Mouse (Mus musculus) kidney, embryonic 15.5 days (tissue): Measurements from ENCODE around the gene Cx3cl1. TPM values are rescaled to one million over a fixed set of nuclear protein-coding genes. Genes with fewer than 3 reads are reported as not detected.
A peak's percentile ranks its signal among the peaks of the same experiment; 100 is the strongest.

Experiments
- ATAC-seq: fragments of 200-750 bp; cut with Nextera tagmentation; replicated peaks from 2 replicates; pipeline ENCODE4 v1.8.0; 2017; ENCODE audit warnings: moderate TSS enrichment; ENCODE audit not compliant: low FRiP score
- H3K27ac ChIP-seq: fragments of 300-500 bp; sonication (generic); 2 replicates; pipeline ENCODE4 v1.5.1; 2015; ENCODE audit warnings: mild to moderate bottlenecking, inconsistent platforms
- H3K27me3 ChIP-seq: fragments of 300-500 bp; sonication (generic); 2 replicates; pipeline ENCODE4 v1.6.1; 2015; ENCODE audit warnings: inconsistent platforms
- H3K36me3 ChIP-seq: fragments of 300-500 bp; sonication (generic); 2 replicates; pipeline ENCODE4 v1.6.1; 2015; ENCODE audit warnings: inconsistent platforms
- H3K4me1 ChIP-seq: fragments of 300-500 bp; sonication (generic); 2 replicates; pipeline ENCODE4 v1.6.1; 2015; ENCODE audit warnings: inconsistent platforms
- H3K4me2 ChIP-seq: fragments of 300-500 bp; sonication (generic); 2 replicates; pipeline ENCODE4 v1.6.1; 2015; ENCODE audit warnings: moderate library complexity, mild to moderate bottlenecking, inconsistent platforms
- H3K4me3 ChIP-seq: fragments of 300-500 bp; sonication (generic); replicated peaks from 2 replicates; pipeline ENCODE4 v1.5.1; 2015; ENCODE audit warnings: mild to moderate bottlenecking, inconsistent platforms
- H3K9ac ChIP-seq: fragments of 300-500 bp; sonication (generic); 2 replicates; pipeline ENCODE4 v1.6.1; 2015; ENCODE audit warnings: mild to moderate bottlenecking, inconsistent platforms
- H3K9me3 ChIP-seq: fragments of 300-500 bp; sonication (generic); replicated peaks from 2 replicates; pipeline ENCODE4 v1.6.1; 2016; ENCODE audit warnings: inconsistent platforms
- WGBS: fragments of 180-500 bp; shearing (Covaris S2); methylation state at CpG from one replicate; pipeline ENCODE4 v1.1.7; 2015; ENCODE audit warnings: mixed read lengths; 5-methylcytosine and 5-hydroxymethylcytosine counted together
- polyA plus RNA-seq: library from polyadenylated mRNA; unstranded; fragments of >200 nt; fragmentation: Nextera tagmentation; extraction: Ambion mirVana; gene quantifications from 2 replicates; pipeline ENCODE4 v1.2.1, GENCODE M21; 2015

Gene Cx3cl1
- polyA plus RNA-seq, 1 experiment from 2014 or later = 9.6 TPM

DNA sequence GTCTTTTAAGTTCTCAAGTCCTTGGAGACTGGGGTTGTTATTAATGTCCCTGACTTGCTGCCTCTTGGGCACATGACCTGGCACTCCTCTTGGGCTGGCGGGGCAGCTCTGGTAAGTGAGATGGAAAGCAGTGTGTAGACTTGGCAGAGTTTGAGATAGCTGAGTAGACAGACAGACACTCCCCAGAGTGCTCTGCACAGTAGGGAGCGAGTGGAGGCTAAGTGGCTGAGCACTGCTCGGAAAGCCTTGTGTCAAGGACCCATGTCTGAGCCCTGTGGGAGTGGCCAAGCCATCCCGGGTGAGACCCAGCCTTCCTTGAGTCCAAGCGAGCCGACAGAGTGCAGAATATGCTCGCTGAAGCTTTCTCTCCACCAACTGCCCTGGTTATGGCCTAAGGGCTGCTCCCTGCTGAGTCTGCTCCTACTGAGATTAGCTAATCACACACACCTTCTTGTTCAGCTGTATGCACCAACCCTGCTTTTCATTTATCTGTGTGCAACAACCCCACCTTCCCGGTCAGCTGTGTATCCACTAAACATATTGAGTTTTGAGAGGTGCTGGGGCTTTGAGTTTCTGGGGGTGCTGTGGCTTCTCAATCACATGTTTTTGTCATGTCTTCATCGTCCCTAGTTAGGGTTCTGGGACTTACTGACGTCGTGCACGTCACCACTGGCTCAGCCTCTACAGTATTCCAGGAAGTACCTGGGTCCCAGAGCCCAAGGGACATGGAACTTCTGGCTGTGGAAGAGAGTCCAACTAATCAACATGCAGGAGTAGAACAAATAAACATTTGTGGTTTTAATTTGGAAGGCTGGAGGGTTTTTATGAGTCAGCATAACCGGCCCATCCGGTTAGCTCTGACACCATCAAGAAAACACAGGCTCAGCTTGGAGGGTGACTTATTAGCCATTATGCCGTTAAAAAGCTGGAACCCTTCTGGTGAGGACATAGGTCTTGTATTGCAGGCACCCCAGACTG lies 16.0 kb downstream of the Cx3cl1 start:
- ATAC-seq = peak; percentile 83
- H3K9ac ChIP-seq = no peak overlapping the region
- no peak overlapping the region for H3K4me3 ChIP-seq
- H3K4me2 ChIP-seq = no peak overlapping the region
- H3K27ac ChIP-seq = peak overlapping the region; percentile 75
- H3K36me3 ChIP-seq = no peaks in the 10 kb centered on the region
- H3K4me1 ChIP-seq = peaks cover 10% of the 10 kb centered on the region
- no peaks in the 10 kb centered on the region for H3K9me3 ChIP-seq
- WGBS = 59% methylated on average over 15 of the region's 15 CpGs
- H3K27me3 ChIP-seq = no peaks in the 10 kb centered on the region

DNA sequence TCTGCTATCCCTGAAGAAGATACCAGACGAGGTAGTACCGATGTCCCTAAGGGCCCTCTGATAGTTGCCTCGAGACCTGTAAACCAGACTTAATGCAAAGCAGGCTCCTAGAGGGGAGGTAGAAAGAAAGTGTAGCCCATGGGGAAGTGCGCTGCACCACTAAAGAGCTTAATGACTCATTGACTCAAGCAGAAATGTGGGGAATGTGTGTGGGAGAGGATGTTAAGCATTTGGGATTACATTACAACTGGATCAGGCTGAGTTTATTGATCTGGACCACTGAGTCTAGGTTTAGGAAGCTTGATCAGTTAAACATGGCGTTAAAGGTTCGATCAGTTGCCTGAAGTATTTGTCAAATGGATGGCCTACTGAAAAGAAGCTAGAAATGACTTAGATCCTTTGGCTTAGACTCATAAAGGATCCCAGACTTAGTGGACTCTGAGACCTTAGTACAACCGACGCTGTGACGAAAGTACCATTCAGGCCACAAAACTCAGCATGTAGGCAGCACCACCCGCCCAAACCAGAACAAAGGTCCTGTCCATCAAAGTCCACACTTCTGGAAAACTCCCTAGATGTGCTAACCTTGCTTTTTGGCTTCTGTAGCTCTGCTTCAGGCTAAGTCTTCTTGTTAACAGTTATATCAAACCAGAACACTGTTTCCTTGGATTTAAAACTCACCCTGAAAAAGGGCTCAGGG lies 17.6 kb downstream of the Cx3cl1 start:
- Histone ChIP-seq H3K27me3 (no peaks in the 10 kb centered on the region), H3K9me3 (no peaks in the 10 kb centered on the region)
- 71% methylated on average over 10 of the region's 10 CpGs for WGBS

DNA sequence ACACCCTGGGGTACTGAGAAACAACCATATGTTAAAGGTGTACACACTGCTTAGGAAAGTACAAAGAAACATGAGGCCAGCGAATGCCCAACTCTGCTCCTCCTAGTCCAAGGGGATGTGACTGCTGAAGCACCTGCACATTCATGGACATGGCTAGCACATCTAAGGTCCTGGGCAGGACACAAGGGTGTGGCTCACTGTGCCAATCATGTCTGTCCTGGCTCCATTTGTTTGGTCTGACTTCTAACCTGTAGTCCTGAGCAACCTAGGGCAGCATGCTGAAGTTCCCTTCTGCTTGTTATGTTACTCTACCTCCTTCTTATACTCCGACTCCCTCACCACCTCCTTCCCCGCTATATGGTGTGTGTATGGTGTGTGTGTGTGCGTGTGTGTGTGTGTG lies 22.6 kb downstream of the Cx3cl1 start:
- no peak overlapping the region for H3K4me3 ChIP-seq
- WGBS = 84% methylated on average over 4 of the region's 4 CpGs

More for the DNA sequence above, 17.6 kb downstream of the Cx3cl1 start:
- Histone ChIP-seq H3K9ac (no peak overlapping the region), H3K4me3 (no peak overlapping the region), H3K4me1 (peaks cover 10% of the 10 kb centered on the region), H3K27ac (no peak overlapping the region), H3K4me2 (no peak overlapping the region), H3K36me3 (no peaks in the 10 kb centered on the region)
- no peak for ATAC-seq

DNA sequence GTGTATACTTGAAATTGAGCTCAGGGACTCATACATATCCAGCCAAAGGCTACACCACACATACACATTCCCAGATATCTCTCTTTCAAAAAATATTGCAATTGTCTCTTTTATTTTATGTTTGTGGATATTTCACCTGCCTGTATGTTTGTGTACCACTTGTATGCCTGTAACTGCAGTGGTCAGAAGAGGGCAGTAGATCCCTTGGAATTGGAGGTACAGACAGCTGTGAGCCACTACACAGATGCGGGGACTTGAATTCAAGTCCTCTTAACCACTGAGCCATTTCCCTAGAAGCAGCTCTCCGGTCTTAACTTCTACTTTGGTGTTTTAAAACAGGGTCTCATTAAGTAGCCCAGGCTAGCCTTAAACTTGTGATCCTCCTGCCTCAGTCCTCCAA lies 23.0 kb downstream of the Cx3cl1 start:
- WGBS = 93% methylated on average over 2 of the region's 2 CpGs
- ATAC-seq = no peak

More for the DNA sequence above, 22.6 kb downstream of the Cx3cl1 start:
- H3K27ac ChIP-seq = no peak overlapping the region
- H3K9me3 ChIP-seq = no peaks in the 10 kb centered on the region
- H3K4me1 ChIP-seq = no peaks in the 10 kb centered on the region
- H3K36me3 ChIP-seq = no peaks in the 10 kb centered on the region
- no peak for ATAC-seq
- H3K27me3 ChIP-seq = no peaks in the 10 kb centered on the region
- no peak overlapping the region for H3K9ac ChIP-seq
- no peak overlapping the region for H3K4me2 ChIP-seq

DNA sequence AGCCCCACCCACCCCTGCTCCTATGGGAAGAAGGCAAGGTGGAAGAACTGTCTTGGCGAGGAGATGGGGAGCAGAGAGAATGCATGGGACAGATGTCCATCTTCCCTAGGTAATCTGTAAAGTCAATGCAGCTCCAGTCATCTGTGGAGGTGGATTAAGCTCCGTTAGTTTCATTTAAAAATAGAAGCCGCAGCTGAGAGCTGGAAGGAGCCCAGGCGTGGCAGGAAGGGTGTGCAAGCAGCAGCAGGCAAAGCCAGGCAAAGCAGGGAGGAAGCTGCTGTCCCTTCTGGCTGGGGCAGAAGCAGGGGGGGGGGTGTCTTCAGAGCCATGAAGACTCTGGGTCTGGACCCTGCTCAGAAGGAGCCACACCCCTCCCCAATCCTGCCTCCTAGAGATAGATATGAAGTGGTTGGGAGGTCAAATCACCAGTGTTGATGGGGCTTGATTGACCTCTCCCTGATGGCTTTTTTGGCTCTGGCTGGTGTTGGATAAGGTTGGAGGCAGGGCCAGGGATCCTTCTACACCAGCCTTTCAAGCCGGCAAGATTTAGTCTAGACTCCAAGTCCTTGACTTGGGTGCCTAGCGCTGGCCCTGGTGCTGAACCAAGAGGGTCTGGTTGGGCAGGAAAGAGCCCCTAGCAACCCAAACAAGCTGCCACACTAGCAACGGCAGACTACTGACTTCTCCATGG lies 28.6 kb downstream of the Cx3cl1 start:
- no peak overlapping the region for H3K27ac ChIP-seq
- 60% methylated on average over 7 of the region's 7 CpGs for WGBS
- peaks cover 9% of the 10 kb centered on the region; the same call in 1 of the 2 replicates for H3K4me1 ChIP-seq
- no peak overlapping the region for H3K4me3 ChIP-seq
- no peak overlapping the region for H3K9ac ChIP-seq
- H3K36me3 ChIP-seq = no peaks in the 10 kb centered on the region
- H3K4me2 ChIP-seq = no peak overlapping the region
- H3K27me3 ChIP-seq = no peaks in the 10 kb centered on the region
- H3K9me3 ChIP-seq = no peaks in the 10 kb centered on the region
- no peak for ATAC-seq

More for the DNA sequence above, 23.0 kb downstream of the Cx3cl1 start:
- Histone ChIP-seq H3K4me2 (no peak overlapping the region), H3K9me3 (no peaks in the 10 kb centered on the region), H3K27ac (no peak overlapping the region), H3K4me1 (no peaks in the 10 kb centered on the region), H3K4me3 (no peak overlapping the region), H3K36me3 (no peaks in the 10 kb centered on the region), H3K27me3 (no peaks in the 10 kb centered on the region), H3K9ac (no peak overlapping the region)

DNA sequence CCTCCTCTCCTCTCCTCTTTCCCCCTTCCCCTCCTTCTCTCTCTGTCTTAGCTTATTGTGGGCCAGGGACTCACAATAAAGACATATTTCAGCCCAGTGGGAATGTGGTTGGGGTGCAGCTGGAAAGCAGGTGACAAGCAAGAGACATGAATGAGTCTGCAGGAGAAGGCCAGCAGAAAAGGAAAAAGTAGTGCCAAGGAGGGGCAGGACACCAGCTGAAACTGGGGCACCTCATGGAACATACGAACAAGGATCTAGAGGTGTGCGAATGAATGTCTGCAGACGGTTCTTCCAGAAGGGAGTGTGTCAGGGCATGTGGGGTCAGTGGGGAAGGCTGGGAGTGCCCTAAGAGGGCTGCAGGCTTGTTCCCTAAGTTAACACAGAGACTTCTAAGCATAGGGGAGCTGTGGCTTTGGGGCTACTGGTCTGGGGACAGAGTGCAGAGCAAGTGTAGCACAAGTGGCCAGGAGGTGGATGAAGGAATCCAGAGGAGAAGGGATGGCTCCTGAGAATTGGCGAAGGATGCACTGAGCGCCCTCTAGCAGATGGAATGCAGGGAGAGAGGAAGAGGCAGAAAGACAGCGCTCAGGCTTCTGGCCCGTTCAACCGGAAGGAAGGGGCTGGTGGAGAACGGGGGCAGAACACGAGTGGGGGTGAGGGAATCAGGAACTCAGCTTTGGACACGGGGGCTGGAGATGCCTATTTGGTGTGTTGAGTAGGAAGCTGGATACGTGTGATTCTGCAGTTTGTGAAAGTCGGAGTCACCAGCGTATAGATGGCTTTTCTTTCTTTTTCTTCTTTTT lies 29.7 kb downstream of the Cx3cl1 start:
- no peaks in the 10 kb centered on the region for H3K36me3 ChIP-seq
- peaks cover 9% of the 10 kb centered on the region; the same call in 1 of the 2 replicates for H3K4me1 ChIP-seq
- ATAC-seq = no peak
- WGBS = 46% methylated on average over 14 of the region's 14 CpGs
- H3K4me3 ChIP-seq = no peak overlapping the region
- no peaks in the 10 kb centered on the region for H3K27me3 ChIP-seq
- no peak overlapping the region for H3K9ac ChIP-seq
- no peak overlapping the region for H3K27ac ChIP-seq
- H3K4me2 ChIP-seq = peak overlapping the region; percentile 30; the same call in 1 of the 2 replicates
- H3K9me3 ChIP-seq = no peaks in the 10 kb centered on the region

DNA sequence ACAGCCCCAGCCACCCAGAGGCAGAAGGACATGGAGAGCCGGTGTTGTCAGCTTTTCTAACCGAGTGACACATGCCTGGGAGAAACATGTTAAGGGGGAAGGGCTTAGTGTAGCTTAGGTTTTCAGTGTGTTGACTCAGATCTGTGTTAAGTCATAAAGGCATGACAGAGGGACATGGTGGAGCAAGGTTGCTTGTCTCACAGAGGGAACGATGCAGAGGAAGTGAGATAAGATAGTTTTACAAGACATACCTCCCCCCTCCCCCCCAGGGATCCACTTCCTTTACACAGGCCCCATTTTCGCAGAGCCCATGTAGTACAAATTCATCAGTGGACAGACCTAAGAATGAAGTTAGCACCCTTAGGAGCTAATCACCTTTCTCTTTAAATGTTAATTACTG lies 30.6 kb downstream of the Cx3cl1 start:
- H3K27ac ChIP-seq = no peak overlapping the region

DNA sequence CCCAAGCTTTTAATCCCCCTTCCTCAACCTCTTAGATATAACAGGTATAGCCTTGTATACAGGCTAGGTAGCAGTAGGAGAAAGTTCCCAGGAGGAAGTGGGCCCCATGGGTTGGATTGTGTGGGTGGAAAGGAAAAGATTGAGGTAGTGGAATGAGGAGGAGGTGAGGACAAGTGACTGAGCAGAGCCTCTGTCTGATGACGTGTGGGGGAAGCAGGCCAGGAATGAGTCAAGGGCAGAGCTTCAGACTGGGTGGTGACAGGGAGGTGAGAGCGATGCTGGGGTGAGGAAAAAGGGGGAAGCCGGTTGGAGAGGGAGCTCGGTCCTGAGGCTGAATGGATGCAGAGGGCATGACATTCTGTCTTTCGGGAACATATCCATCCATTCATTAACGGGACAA lies 31.7 kb downstream of the Cx3cl1 start:
- no peaks in the 10 kb centered on the region for H3K27me3 ChIP-seq
- no peak overlapping the region for H3K4me3 ChIP-seq
- 66% methylated on average over 6 of the region's 6 CpGs for WGBS
- no peak overlapping the region for H3K27ac ChIP-seq
- H3K4me2 ChIP-seq = no peak overlapping the region
- H3K36me3 ChIP-seq = no peaks in the 10 kb centered on the region
- peaks cover 9% of the 10 kb centered on the region; the same call in 1 of the 2 replicates for H3K4me1 ChIP-seq
- H3K9ac ChIP-seq = no peak overlapping the region
- ATAC-seq = no peak
- H3K9me3 ChIP-seq = no peaks in the 10 kb centered on the region

More for the DNA sequence above, 30.6 kb downstream of the Cx3cl1 start:
- ATAC-seq = no peak
- H3K36me3 ChIP-seq = no peaks in the 10 kb centered on the region
- H3K27me3 ChIP-seq = no peaks in the 10 kb centered on the region
- H3K4me2 ChIP-seq = no peak overlapping the region
- peaks cover 9% of the 10 kb centered on the region; the same call in 1 of the 2 replicates for H3K4me1 ChIP-seq
- H3K4me3 ChIP-seq = no peak overlapping the region
- H3K9ac ChIP-seq = no peak overlapping the region
- 68% methylated on average over 4 of the region's 4 CpGs for WGBS
- no peaks in the 10 kb centered on the region for H3K9me3 ChIP-seq

DNA sequence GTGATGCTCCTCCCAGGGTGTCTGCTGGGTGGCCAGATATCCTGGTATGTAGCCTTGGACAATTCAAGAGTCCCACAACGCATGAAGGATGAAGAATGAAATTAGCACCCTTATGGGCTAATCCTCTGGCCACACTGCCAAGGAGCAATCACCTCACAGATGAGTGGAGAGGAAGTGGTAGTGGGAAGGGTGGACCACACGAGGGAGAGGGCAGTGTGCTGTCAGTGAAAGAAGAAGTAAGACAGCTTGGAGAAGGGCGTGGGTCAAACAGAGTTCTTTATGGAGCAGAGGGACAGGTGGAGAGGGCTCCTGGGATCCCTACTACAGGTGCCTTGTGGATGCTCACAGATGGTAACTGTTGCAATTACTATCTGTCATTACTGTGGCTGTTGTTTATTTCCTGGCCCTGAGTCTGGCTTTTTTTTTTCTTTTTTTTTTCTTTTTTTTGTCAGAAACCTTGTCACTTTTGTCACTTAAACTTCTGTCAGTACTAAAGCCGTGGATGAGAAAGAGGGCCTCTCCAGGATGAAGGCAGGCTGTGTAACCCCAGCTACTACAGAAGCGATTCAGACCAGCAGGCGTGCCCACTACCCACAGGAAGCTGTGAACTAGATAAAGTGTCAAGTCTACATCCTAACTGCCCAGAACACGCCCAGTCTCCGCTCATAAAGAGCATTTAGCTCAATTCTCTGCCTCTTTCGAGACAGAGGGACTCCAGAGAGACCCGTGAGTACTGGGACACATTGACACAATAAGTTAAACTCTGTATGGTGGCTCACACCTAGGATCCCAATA lies 32.9 kb downstream of the Cx3cl1 start:
- WGBS = 43% methylated on average over 10 of the region's 10 CpGs
- H3K27me3 ChIP-seq = no peaks in the 10 kb centered on the region
- no peak for ATAC-seq
- H3K4me2 ChIP-seq = no peak overlapping the region
- H3K4me1 ChIP-seq = peaks cover 9% of the 10 kb centered on the region; the same call in 1 of the 2 replicates
- no peaks in the 10 kb centered on the region for H3K9me3 ChIP-seq
- H3K4me3 ChIP-seq = no peak overlapping the region
- no peak overlapping the region for H3K27ac ChIP-seq
- no peak overlapping the region for H3K9ac ChIP-seq
- H3K36me3 ChIP-seq = no peaks in the 10 kb centered on the region

DNA sequence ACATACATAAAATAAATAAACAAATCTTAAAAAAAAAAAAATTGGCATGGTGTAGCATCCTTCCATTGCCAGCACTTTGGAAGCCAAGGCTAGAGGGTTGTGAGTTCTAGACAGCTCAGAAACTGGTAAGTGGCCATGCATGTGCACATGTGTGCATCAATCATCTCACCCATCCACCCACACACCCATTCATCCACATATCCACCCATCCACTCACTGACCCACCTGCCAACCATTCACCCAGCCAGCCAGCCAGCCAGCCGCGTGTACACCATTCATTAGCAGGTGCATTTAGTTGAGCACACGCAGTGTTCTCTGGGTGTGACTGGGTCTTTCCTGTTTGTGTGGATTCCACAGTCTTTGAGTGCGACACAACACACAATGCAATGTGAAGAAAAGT lies 34.0 kb downstream of the Cx3cl1 start:
- H3K36me3 ChIP-seq = no peaks in the 10 kb centered on the region
- H3K9me3 ChIP-seq = no peaks in the 10 kb centered on the region
- no peak overlapping the region for H3K4me3 ChIP-seq
- no peak overlapping the region for H3K4me2 ChIP-seq
- no peaks in the 10 kb centered on the region for H3K27me3 ChIP-seq
- ATAC-seq = no peak
- 79% methylated on average over 4 of the region's 4 CpGs for WGBS
- no peak overlapping the region for H3K27ac ChIP-seq
- H3K9ac ChIP-seq = no peak overlapping the region
- H3K4me1 ChIP-seq = peaks cover 9% of the 10 kb centered on the region; the same call in 1 of the 2 replicates
